Mouse (Mus musculus): ENCODE measurements around the gene Cx3cl1.
A peak's percentile ranks its signal among the peaks of the same experiment; 100 is the strongest.

The Cx3cl1 gene

DNA sequence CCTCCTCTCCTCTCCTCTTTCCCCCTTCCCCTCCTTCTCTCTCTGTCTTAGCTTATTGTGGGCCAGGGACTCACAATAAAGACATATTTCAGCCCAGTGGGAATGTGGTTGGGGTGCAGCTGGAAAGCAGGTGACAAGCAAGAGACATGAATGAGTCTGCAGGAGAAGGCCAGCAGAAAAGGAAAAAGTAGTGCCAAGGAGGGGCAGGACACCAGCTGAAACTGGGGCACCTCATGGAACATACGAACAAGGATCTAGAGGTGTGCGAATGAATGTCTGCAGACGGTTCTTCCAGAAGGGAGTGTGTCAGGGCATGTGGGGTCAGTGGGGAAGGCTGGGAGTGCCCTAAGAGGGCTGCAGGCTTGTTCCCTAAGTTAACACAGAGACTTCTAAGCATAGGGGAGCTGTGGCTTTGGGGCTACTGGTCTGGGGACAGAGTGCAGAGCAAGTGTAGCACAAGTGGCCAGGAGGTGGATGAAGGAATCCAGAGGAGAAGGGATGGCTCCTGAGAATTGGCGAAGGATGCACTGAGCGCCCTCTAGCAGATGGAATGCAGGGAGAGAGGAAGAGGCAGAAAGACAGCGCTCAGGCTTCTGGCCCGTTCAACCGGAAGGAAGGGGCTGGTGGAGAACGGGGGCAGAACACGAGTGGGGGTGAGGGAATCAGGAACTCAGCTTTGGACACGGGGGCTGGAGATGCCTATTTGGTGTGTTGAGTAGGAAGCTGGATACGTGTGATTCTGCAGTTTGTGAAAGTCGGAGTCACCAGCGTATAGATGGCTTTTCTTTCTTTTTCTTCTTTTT is 29.7 kb downstream of the Cx3cl1 start:
- no peak for DNase-seq (ENCODE audit: low read depth, low spot score)

GRCm38 (mm10) chr8:94802375-94802774 is 30.6 kb downstream of the Cx3cl1 start:
- DNase-seq (ENCODE audit: low read depth, low spot score): no peak

DNA sequence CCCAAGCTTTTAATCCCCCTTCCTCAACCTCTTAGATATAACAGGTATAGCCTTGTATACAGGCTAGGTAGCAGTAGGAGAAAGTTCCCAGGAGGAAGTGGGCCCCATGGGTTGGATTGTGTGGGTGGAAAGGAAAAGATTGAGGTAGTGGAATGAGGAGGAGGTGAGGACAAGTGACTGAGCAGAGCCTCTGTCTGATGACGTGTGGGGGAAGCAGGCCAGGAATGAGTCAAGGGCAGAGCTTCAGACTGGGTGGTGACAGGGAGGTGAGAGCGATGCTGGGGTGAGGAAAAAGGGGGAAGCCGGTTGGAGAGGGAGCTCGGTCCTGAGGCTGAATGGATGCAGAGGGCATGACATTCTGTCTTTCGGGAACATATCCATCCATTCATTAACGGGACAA is 31.7 kb downstream of the Cx3cl1 start:
- no peak for DNase-seq (ENCODE audit: low read depth, low spot score)

GRCm38 (mm10) chr8:94804546-94805340 is 32.9 kb downstream of the Cx3cl1 start:
- no peak for DNase-seq (ENCODE audit: low read depth, low spot score)

GRCm38 (mm10) chr8:94805811-94806210 is 34.0 kb downstream of the Cx3cl1 start:
- DNase-seq (ENCODE audit: low read depth, low spot score): no peak

DNA sequence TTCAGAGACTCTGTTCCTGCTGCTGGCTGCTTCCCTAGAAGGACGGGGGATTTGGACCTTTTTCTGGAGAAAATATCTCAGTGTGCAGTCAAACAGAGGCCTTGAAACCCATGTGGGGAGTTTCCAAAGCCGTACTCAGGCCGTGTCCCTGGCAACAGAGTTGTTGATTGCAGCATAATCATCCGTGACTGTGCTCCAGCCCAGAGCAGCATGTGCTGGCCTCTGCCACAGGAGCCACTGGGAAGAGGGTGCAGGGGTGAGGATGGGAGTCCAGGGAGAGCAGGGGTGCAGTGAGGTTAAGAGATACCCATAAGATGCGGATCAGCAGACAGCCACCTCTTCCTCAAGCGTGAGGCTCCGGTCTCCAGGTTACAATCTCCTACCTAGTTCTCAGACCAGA is 35.7 kb downstream of the Cx3cl1 start:
- DNase-seq (ENCODE audit: low read depth, low spot score): no peak

GRCm38 (mm10) chr8:94808372-94808771 is 36.6 kb downstream of the Cx3cl1 start:
- DNase-seq (ENCODE audit: low read depth, low spot score): no peak

DNA sequence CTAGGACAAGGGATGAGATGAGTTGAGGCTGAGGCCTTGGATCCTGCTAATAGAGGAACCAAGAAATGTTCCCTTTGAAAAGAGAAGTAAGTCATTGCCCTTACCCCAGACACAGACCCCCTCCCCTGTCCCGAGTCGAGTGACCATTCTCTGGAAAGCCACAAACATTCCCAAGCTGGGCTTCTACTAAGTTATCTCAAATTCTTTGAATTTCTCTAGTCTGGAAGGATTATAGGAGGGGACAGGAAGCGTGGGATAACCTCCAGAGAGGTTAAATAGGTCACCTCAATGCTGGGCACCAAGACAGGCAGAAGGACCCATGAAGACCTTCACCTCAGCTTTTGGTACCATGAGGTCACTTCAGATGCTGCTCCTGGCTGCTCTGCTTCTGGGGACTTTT is 38.3 kb downstream of the Cx3cl1 start, which contains the start of gene Ccl17:
Ccl17 (plus strand) TSS at position 301 of the 400 bp plus-strand sequence.
- no peak for DNase-seq (ENCODE audit: low read depth, low spot score)

- no peak for DNase-seq (ENCODE audit: low read depth, low spot score)
Observed at GRCm38 (mm10) chr8:94810855-94811254, 39.0 kb downstream of the Cx3cl1 start.

DNA sequence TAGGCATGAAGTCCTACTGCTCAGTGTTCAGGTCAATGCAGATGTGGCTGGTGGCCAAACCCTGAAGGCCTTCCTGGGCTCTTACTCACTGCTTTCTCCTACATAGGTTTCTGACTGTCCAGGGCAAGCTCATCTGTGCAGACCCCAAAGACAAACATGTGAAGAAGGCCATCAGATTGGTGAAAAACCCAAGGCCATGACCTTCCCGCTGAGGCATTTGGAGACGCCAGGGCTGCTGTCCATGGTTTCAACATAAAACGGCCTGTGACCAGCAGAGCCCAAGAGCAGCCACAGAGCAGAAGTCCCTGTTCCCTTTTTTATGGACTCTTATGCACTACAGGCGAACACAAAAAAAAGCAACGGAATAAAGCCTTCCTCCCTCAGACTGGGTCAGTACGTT is 39.8 kb downstream of the Cx3cl1 start:
- no peak for DNase-seq (ENCODE audit: low read depth, low spot score)

- DNase-seq (ENCODE audit: low read depth, low spot score): peak; percentile 73
Observed at GRCm38 (mm10) chr8:94812645-94813098, 40.9 kb downstream of the Cx3cl1 start.

- DNase-seq (ENCODE audit: low read depth, low spot score): no peak
Observed at GRCm38 (mm10) chr8:94814556-94814955, 42.7 kb downstream of the Cx3cl1 start.

DNA sequence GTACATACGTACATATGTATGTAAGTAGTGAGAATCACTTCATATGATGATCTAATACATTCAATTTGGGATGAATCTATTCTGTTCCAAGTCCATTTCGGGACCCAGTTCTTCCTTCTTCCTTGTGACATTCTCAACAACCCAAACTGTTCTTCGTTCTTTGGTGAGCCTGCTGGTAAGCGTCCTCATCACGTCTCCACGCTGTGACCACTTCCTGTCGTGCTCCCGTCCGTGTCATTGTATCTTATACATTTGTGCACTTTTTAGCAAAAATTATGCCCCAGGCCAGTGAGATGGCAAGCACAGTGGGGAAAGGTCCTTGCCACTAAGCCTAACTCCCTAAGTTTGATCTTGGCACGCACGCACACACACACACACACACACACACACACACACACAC is 46.1 kb downstream of the Cx3cl1 start:
- no peak for DNase-seq (ENCODE audit: low read depth, low spot score)

DNA sequence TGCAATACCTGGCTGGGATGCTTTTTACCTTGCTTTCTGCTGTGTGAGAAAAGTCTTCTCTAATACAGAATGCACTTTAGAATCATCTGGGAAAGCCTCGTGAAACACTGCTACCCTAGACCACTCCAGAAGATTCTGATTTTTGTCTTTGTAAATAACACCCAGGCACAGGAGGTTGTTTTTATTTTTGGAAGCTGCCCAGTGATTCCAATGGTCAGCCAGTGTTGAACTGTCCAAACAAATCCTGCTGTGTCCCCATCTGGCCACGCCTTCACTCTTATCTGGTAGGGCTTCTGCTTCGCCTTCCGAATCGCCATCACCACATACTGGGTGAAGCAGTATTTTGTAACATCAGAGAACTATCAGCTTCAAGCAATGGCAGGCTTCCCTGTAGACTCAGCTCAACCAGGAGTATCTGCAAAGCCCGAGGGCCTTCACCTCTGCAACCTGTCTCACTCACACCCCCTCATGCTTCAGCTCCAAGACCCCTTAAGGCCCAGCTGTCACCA is 47.9 kb downstream of the Cx3cl1 start:
- no peak for DNase-seq (ENCODE audit: low read depth, low spot score)

- no peak for DNase-seq (ENCODE audit: low read depth, low spot score)
Observed at GRCm38 (mm10) chr8:94820553-94820952, 48.7 kb downstream of the Cx3cl1 start.

GRCm38 (mm10) chr8:94821381-94821780 is 49.6 kb downstream of the Cx3cl1 start:
- DNase-seq (ENCODE audit: low read depth, low spot score): no peak

DNA sequence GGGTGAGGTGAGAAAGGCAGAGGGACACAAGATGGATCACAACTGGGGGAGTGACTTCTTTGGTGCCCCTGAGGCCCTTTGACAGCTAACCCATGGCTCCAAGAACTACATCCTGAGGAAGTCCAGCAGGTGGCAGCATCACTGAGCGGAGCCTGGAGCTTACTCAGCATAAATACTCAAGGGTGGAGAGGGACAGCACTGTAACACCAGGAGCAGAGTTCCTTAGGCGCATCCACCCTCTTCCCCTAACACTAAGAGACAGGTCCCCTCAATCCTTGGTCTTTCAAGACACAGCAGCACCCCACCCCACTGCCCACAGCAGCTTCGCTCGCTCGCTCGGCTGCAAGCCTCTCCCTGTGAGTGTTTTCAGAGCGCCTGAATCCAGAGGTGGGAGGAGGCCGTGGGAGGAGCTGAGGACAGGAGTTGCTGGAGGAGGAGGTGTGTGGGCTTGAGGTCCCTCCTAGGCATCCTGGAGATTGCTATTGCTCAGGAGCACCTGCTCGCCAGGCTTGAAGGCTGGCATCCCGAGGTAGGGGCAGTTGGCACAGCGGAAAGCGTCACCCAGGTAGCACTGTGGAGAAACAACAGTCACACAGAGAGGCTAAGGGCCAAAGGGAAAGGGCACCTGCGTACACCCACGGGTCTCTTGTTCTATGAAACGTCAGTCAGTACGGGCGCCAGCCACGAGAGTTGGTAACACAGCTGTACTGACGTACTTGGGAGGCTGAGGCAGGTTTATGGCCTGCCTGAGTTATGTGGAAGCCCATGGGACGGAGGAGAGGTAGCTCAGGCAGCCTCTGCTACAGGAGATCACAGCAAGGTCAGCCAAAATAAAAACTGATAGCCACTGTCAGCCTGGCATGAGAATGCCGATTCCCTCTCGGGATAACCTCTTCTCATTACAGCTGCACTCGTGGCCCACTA is 51.1 kb downstream of the Cx3cl1 start:
- DNase-seq (ENCODE audit: low read depth, low spot score): no peak

DNA sequence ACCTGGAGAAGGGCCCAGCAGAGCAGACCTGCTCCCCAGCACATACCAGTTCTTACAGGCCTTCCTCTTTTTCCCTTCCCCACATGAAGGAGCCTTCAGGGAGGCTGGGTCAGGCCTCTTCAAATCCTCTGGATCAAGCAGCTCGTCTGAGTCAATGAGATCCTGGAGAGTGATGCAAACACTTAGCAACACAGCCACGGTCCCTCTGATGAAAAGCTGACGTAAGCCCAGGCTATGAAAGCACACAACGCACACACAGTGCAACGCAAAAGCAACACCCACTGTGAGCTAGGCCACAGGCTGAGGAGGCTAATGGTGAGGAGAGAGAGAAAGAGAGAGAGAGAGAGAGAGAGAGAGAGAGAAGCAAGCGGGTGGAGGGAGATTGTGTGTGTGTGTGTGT is 53.4 kb downstream of the Cx3cl1 start:
- DNase-seq (ENCODE audit: low read depth, low spot score): no peak

DNA sequence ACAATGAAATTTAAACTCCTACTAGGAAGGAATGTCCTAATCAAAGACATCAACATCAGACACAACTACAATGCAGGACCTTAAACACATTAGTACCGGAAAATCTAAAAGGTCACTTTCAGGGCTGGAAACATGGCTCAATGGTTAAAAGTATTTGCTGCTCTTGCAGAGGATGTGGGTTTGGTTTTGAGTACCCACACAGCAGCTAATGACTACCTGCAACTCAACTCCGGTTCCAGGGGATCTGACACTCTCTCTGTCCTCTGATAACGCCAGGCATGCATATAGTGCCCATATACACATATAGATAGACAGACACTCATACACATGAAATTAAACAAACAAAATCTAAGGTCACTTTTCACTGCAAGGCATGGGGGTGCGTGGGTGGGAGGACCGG is 54.4 kb downstream of the Cx3cl1 start:
- no peak for DNase-seq (ENCODE audit: low read depth, low spot score)

GRCm38 (mm10) chr8:94828284-94828683 is 56.5 kb downstream of the Cx3cl1 start:
- DNase-seq (ENCODE audit: low read depth, low spot score): no peak
